Mouse (Mus musculus): Measurements from ENCODE around the gene Ptprz1.
"Not testable (repeated sequence)": the region's sequence is repeated elsewhere in the genome, so short reads cannot be mapped to it uniquely, and the experiment has no call there.

Ptprz1 gene

DNA sequence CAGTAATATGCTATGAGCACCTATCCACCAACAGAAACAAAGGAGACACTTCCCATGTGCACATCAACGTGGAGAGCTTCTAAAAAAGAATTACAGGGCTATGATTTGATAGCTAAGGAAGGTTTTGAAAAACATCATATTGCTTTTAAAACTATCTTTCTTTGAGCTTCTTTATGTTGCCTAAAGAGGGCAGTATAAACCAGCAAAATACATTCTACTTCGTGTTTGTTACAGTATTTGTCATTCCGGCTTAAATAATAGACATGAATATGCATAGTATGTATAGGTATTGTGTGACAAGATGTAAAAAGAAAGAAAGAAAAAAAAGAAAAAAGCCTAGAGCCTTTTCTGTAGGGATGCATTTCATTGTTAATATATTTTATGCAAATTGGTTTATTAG lies 127.8 kb downstream of the Ptprz1 start:
- no peak for DNase-seq (ENCODE audit: extremely low spot score, low spot score)

DNA sequence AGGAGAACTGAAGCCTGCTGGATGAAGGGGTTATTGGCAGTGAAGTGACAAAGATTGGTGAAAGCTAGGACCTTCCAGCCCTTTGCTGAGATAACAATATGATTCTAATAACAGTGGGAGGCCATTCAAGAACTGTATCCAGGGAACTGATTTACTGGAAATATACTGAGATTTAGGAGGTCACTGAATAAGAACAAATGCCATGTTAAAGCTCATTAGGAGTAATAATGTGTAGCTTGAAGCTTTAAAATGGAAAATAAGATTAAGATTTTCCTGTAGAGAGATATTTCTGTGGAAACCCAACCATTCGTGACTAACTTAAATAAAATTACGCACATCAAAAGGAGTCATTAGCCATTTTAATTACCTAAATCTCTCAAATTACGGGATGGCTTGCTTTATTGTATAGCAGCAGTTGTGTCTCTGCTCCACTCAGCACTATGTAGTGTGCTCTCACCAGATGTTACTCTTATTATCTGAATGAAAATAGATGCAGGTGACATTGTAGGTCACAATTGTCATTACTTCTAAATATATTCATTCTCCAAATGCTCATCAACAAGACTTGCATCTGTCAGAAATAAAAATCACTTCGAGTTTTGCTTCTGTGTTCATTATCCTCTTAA lies 139.8 kb downstream of the Ptprz1 start:
- DNase-seq (ENCODE audit: extremely low spot score, low spot score) = no peak

DNA sequence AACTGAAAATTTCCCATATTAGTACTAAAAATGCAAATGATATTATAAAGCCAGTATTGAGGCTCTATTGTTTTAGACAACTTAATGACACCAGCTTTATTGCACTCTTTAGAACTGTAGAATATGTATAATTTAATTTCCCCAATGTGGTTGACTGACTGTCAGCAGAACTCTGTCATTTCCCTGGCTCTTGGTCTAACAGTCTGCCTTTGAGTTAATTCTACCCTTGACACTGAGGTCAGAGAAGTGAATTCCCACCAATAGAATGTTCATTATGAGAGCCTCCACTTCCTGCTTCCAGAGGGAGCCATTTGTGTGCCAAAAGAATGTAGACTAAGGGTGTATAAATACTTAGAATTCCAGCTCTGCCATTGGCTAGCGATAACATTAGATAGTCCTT lies 152.9 kb downstream of the Ptprz1 start:
- no peak for DNase-seq (ENCODE audit: extremely low spot score, low spot score)

DNA sequence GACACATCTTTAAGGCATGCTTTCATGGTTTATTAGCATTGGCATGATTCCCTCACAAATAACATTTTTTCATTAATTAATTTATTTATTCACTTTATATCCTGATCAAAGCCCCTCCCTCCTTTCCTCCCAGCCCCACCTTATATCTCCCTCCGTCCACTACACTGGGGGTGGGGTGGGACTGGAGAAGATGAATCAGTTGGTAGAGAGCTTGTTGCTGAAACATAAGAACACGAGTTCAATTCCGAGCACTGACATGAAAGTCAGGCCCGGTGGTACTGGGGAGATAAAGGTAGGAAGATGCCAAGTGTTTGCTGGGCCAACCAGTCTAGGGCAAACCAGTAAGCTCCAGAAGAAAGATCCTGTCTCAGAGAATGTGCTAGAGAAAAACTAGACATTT lies 173.5 kb downstream of the Ptprz1 start:
- no peak for DNase-seq (ENCODE audit: extremely low spot score, low spot score)

DNA sequence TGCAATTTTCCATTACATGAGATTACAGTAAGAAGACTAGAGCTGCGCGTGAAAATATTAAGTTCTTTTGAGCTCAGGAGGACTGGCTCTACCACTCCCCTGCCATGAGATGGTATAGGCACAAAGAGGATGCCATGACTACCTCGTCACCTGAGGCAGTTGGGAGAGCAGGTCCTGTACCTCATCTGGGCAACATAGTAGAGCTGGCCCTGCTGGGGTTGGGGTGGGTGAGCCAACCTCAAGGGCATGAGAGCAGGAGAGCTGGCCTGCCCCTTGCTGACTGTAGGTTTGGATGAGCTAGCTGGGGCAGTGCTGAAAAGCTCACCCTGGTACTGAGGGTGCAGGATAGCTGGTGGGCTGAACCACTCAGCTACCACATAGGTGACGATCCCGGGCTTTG lies 180.4 kb downstream of the Ptprz1 start:
- no peak for DNase-seq (ENCODE audit: extremely low spot score, low spot score)

DNA sequence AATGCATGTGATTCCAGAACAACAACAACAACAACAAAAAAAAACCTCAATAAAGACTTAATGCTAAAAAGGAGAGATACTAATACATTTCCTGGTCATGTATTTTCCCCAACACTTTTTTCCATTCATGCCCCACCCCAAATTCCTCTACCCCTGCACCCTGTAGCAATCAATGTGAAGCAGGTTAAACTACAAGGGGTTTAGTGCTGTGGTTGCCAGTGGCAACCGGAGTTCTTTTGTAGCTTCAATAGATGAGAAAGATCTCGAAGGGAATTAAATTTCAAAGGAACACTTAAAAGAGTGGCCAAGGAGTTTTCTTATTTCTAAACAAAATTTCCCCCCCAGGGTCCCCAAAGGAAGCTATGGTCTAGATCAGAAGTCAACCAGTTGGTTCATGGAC lies 200.8 kb downstream of the Ptprz1 start:
- DNase-seq (ENCODE audit: extremely low spot score, low spot score) = no peak

DNA sequence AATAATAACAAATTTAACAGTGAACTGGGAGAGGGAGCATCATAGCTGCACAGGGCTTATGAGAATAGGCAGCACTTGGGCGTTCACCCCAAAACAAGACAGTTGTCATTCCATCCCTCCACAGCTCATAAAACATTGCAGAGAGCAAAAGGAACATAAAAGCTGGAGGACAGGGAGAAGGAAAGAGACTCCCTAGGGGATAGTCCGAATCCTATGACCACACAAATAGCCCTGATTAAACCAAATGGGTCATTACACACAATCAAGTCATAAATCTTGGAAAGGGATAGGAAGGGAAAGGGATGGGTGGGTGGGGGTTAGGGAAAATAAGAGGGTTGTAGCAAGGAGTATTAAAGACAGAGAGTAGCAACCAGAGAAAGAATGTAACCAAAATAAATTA lies 203.0 kb downstream of the Ptprz1 start:
- no peak for DNase-seq (ENCODE audit: extremely low spot score, low spot score)

DNA sequence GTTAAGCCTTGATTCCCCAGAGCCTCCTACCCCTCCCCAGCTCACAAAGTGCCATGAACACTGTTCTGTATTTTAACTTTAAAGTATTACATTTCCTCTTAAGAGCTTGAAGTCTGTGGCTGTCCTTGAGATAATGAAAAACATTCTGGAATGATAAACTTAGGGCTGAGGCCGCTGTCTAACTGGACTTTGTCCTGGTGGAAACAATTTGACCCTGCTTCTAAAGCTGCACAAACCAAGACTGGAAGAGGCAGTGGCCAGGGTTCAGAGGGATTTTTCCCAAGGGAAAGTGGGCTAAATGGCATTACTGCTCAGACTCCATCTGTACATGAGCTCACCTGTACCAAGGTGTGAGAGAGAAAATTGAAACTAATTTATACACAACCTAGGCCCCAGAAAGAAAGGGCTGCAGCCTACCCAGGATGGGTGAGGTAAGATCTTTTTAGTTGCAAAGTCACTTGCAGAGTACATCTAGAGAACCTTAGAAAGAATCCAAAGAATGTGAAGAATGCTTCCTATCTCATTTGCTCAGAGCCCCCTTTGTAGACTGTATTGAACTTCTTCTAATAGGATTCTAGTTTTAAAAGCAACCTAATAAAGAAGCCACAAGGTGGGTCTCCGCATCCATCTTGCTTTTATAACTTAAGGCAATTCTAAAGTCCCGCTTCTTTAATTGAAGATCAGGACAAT lies 204.8 kb downstream of the Ptprz1 start:
- no peak for DNase-seq (ENCODE audit: extremely low spot score, low spot score)

DNA sequence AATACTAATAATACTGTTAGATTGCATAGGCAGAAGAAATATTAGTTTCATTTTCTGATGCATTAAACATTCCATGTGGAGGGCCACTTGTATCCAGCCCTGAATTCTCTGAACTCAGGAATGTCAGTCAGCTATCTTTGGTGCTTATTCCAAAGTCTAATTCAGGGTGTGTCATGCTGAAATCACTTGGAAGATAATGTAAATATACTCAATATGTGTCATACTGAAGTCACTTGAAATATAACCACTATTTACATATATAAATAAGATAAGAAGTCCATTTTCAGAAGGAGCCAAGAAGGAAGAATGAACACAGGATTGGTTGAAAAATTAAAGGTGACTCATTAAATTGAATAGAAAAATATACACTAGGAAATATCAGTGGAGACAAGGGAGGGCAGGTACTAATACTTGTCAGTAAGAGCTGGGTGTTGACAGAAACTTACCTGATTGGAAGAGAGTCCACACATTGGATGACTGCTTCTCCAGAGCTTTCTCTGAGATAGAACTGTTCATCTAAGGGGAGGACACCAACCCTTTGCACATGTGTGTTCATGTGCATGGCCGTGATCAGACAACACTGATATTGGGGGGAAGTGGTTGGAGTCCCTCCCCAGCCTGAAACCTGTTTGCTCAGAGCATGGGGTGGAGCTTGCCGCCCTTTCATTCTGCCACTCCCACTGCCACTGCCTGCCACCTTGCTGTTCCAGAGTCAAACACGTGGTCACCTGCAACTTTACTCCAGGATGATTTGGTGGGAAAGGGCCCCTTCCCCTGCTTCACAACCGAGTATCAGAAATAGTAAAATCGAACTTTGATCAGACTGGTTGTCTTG lies 209.5 kb downstream of the Ptprz1 start:
- no peak for DNase-seq (ENCODE audit: extremely low spot score, low spot score)

DNA sequence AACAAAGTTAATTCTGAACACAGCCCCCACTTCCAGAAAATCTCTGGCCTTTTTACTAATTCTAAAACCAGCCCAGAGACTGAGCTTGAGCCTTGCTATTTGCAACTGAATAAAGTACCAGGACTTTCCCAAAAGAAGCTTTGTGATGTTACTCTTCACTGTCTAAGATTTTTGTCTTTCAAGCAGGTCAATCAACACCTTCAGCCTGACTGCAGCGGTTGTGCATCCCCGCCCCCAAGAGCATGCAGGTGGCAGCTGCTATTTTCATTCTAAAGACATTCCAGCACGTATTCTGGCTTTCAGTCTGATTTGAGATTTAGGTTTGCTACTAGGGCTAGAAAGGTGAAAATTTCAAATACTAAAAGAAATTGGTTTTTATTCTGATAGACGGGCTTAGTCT lies 214.0 kb downstream of the Ptprz1 start:
- DNase-seq (ENCODE audit: extremely low spot score, low spot score) = not testable (repeated sequence)

DNA sequence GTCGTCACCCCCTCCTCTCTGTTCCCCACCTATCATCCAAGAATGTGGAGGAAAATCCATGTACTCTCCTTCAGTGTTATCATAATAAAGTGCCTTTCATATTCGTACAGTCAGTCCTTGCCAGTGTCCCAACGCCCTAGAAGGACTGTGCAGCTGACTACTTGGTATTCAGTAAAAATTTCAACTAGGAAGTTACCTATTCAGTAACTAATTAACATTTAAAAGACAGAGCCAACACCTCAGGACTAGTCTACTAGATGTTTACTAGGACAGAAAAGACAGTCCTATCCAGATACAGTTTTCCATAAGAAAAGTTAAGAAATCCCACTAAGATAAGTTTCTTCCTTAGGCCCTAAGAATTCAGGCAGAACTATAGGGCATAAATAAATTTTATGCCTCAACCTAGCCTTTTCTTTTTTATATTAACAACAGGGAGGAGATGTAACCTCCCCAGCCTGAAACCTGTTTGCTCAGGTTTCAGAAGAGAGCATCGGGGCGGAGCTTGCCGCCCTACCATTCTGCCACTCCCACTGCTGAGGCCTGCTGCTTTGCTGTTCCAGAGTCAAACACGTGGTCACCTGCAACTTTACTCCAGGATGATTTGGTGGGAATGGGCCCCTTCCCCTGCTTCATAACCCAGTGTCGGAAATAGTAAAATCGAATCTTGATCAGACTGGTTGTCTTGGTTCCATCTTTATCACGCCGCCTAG lies 215.2 kb downstream of the Ptprz1 start:
- not testable (repeated sequence) for DNase-seq (ENCODE audit: extremely low spot score, low spot score)
